Mouse (Mus musculus) left cerebral cortex, postnatal 10 days (tissue): ENCODE data around the gene Hhat. TPM values are rescaled to one million over a fixed set of nuclear protein-coding genes. Genes with fewer than 3 reads are reported as not detected.

Source experiments
- DNase-seq, 2 experiments: peaks; one replicate each; pipeline ENCODE4 v3.0.0; 2021 to 2022; ENCODE audit warnings: low spot score in 2 of 2, mixed read lengths in 1 of 2; ENCODE audit errors: extremely low spot score in 1 of 2
- intact Hi-C: fragments of 180-260 bp; cut with DNase I; formaldehyde crosslinking; loops from one replicate; pipeline ENCODE4 v1.15.1; 2025
- total RNA-seq, 2 experiments: library from RNA; stranded (reverse); gene quantifications; 2 replicates each; pipeline ENCODE4 v1.2.3; 2021

Gene Hhat
- total RNA-seq, 2 experiments from 2014 or later, result 1.7 to 1.8 TPM

- intact Hi-C loops, result no loop called here
- DNase-seq, result no peak
Measured at GRCm38 (mm10) chr1:192532212-192532611, 238.8 kb downstream of the Hhat start.

GRCm38 (mm10) chr1:192531490-192532146 lies 239.4 kb downstream of the Hhat start:
- no peak for DNase-seq
- intact Hi-C loops, result no loop called here

- DNase-seq, result no peak
- intact Hi-C loops, result no loop called here
Measured at GRCm38 (mm10) chr1:192525711-192526350, 245.2 kb downstream of the Hhat start.

GRCm38 (mm10) chr1:192522376-192523178 lies 248.4 kb downstream of the Hhat start:
- intact Hi-C loops, result no loop called here
- DNase-seq, result no peak

- intact Hi-C loops, result no loop called here
- DNase-seq, result no peak
Measured at GRCm38 (mm10) chr1:192520836-192521435, 250.1 kb downstream of the Hhat start.

GRCm38 (mm10) chr1:192519713-192520112 lies 251.3 kb downstream of the Hhat start:
- no peak for DNase-seq
- intact Hi-C loops, result no loop called here

- intact Hi-C loops, result no loop called here
- no peak for DNase-seq
Measured at GRCm38 (mm10) chr1:192515373-192515772, 255.7 kb downstream of the Hhat start.

GRCm38 (mm10) chr1:192512821-192513220 lies 258.2 kb downstream of the Hhat start:
- DNase-seq, result no peak
- intact Hi-C loops, result no loop called here

GRCm38 (mm10) chr1:192503651-192504050 lies 267.4 kb downstream of the Hhat start:
- DNase-seq, result no peak
- intact Hi-C loops, result no loop called here

- DNase-seq, result no peak
- intact Hi-C loops, result no loop called here
Measured at GRCm38 (mm10) chr1:192502835-192503234, 268.2 kb downstream of the Hhat start.

GRCm38 (mm10) chr1:192502016-192502415 lies 269.0 kb downstream of the Hhat start:
- no peak for DNase-seq
- intact Hi-C loops, result no loop called here

- no peak for DNase-seq
- intact Hi-C loops, result no loop called here
Measured at GRCm38 (mm10) chr1:192497505-192497904, 273.5 kb downstream of the Hhat start.

GRCm38 (mm10) chr1:192489908-192490825 lies 280.9 kb downstream of the Hhat start:
- intact Hi-C loops, result no loop called here
- DNase-seq, result no peak

GRCm38 (mm10) chr1:192487571-192487970 lies 283.5 kb downstream of the Hhat start:
- no peak for DNase-seq
- intact Hi-C loops, result no loop called here

GRCm38 (mm10) chr1:192485030-192485429 lies 286.0 kb downstream of the Hhat start:
- intact Hi-C loops, result no loop called here

GRCm38 (mm10) chr1:192481446-192481845 lies 289.6 kb downstream of the Hhat start:
- intact Hi-C loops, result no loop called here
- no peak for DNase-seq

More at GRCm38 (mm10) chr1:192485030-192485429, 286.0 kb downstream of the Hhat start:
- DNase-seq, result peak in 1 of 2 experiments; percentile 21

- intact Hi-C loops, result no loop called here
- no peak for DNase-seq
Measured at GRCm38 (mm10) chr1:192480072-192480784, 290.8 kb downstream of the Hhat start.

- intact Hi-C loops, result no loop called here
- no peak for DNase-seq
Measured at GRCm38 (mm10) chr1:192478176-192478575, 292.8 kb downstream of the Hhat start.
